Mouse (Mus musculus): ENCODE data around the gene D030056L22Rik. TPM values are rescaled to one million over a fixed set of nuclear protein-coding genes. Genes with fewer than 3 reads are reported as not detected.

D030056L22Rik gene
- total and polyA plus RNA-seq, 3 experiments: 4.7 to 11.1 (median 10.9) TPM

DNA sequence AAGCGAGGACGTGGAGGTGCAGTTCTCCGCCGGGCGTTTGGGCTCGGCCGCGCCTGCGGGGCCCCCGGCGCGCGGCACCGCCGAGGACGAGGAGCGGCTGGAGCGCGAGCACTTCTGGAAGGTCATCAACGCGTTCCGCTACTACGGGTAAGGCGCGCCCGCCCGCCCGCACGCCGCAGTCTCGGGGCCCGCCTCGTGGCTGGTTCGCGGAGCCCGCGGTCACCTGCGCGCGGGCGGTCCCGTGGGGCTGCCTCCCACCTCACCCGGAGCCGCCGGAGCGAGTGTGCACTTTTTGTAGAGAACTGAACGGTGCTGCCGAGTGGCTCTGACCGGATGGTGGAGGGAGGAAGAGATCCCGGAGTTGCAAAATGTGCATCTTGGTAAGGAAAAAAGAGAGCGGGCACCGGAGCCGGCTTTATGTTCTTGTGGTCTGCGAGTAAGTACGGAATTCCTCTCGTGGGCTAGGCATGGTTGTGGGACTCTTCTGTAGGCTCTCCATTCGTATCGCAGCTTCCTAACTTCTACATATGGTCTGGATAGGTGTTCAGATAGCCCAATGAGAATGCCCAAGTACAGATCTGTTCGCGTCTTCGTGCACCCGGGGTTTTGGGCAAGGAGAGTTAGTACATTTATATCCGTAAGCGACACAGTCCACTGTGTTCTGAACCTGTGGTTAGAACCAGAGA is 41.8 kb upstream of the D030056L22Rik start:
- Histone ChIP-seq H3K36me3 (ENCODE audit: control insufficient read depth, insufficient read depth, low read length) (peaks cover 11% of the 10 kb centered on the region), H3K4me1 (ENCODE audit: control insufficient read depth, insufficient read depth, low read length) (peaks cover 1% of the 10 kb centered on the region; the same call in 1 of the 2 replicates), H3K9ac (ENCODE audit: low read depth, low read length) (peak overlapping the region; percentile 73), H3K79me2 (replicated peaks; ENCODE audit: control insufficient read depth, insufficient read depth, low read length) (no peaks in the 10 kb centered on the region; the same call in 1 of the 2 replicates), H3K4me3 (peak overlapping the region; percentile 76), H3K27ac (peak overlapping the region; percentile 79), H3K27me3 (ENCODE audit: control insufficient read depth, insufficient read depth, low read length) (no peaks in the 10 kb centered on the region)
- TF ChIP-seq POLR2A (IDR thresholded peaks at IDR 0.05; ENCODE audit: insufficient read depth, low read depth, low read length): no peak
- TF ChIP-seq CTCF (IDR thresholded peaks at IDR 0.05): no peak
- no peak for TF ChIP-seq EP300 (IDR thresholded peaks at IDR 0.05; ENCODE audit: insufficient read depth, low read depth, low read length)
- intact Hi-C loops (cut with DNase I): loop anchor here (2.0 kb wide), 1 partner anchor 42 kb away; the partner anchor contains the start of gene D030056L22Rik
- peak; percentile 61 to 69 for DNase-seq
- under 1% methylated on average over 64 of the region's 64 CpGs for WGBS

- Histone ChIP-seq H3K36me3 (ENCODE audit: control insufficient read depth, insufficient read depth, low read length) (peaks cover 11% of the 10 kb centered on the region), H3K4me3 (no peak overlapping the region), H3K27me3 (ENCODE audit: control insufficient read depth, insufficient read depth, low read length) (no peaks in the 10 kb centered on the region), H3K9ac (ENCODE audit: low read depth, low read length) (no peak overlapping the region), H3K27ac (no peak overlapping the region), H3K4me1 (ENCODE audit: control insufficient read depth, insufficient read depth, low read length) (peaks cover 1% of the 10 kb centered on the region; the same call in 1 of the 2 replicates), H3K79me2 (replicated peaks; ENCODE audit: control insufficient read depth, insufficient read depth, low read length) (peaks cover 2% of the 10 kb centered on the region; the same call in 1 of the 2 replicates)
- no peak for DNase-seq
- no peak for TF ChIP-seq CTCF (IDR thresholded peaks at IDR 0.05)
- TF ChIP-seq EP300 (IDR thresholded peaks at IDR 0.05; ENCODE audit: insufficient read depth, low read depth, low read length): no peak
- no peak for TF ChIP-seq POLR2A (IDR thresholded peaks at IDR 0.05; ENCODE audit: insufficient read depth, low read depth, low read length)
- intact Hi-C loops (cut with DNase I): no loop called here
- WGBS: 57% methylated on average over 3 of the region's 3 CpGs
Measured at GRCm38 (mm10) chr19:18672498-18672897, 40.5 kb upstream of the D030056L22Rik start.

DNA sequence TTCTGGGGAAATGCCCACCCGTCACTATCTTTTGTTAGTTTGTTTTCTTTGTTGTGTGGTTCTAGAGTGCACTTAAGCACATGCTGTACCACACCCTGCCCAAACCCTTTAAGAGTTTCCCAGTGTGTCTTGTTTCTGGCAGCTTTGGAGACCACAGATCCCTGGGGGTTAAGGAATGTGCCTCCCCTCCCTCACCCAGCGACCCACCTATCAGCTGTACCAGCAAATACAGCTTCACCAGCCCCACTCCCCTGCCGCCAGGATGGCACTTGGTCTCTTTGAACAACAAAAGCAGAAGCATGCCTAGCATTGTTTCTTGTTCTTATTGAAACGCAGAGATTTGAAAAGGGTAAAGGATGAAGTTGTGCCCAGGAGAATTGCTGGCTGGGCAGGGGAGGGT is 39.9 kb upstream of the D030056L22Rik start:
- H3K4me3 ChIP-seq: no peak overlapping the region
- peaks cover 1% of the 10 kb centered on the region; the same call in 1 of the 2 replicates for H3K4me1 ChIP-seq (ENCODE audit: control insufficient read depth, insufficient read depth, low read length)
- TF ChIP-seq EP300 (IDR thresholded peaks at IDR 0.05; ENCODE audit: insufficient read depth, low read depth, low read length) (no peak), CTCF (IDR thresholded peaks at IDR 0.05) (no peak), POLR2A (IDR thresholded peaks at IDR 0.05; ENCODE audit: insufficient read depth, low read depth, low read length) (no peak)
- H3K9ac ChIP-seq (ENCODE audit: low read depth, low read length): no peak overlapping the region
- intact Hi-C loops (cut with DNase I): no loop called here
- peaks cover 2% of the 10 kb centered on the region; the same call in 1 of the 2 replicates for H3K79me2 ChIP-seq (replicated peaks; ENCODE audit: control insufficient read depth, insufficient read depth, low read length)
- no peak for DNase-seq
- H3K27ac ChIP-seq: no peak overlapping the region
- WGBS: 51% methylated on average over 4 of the region's 4 CpGs
- H3K27me3 ChIP-seq (ENCODE audit: control insufficient read depth, insufficient read depth, low read length): no peaks in the 10 kb centered on the region
- peaks cover 11% of the 10 kb centered on the region for H3K36me3 ChIP-seq (ENCODE audit: control insufficient read depth, insufficient read depth, low read length)

DNA sequence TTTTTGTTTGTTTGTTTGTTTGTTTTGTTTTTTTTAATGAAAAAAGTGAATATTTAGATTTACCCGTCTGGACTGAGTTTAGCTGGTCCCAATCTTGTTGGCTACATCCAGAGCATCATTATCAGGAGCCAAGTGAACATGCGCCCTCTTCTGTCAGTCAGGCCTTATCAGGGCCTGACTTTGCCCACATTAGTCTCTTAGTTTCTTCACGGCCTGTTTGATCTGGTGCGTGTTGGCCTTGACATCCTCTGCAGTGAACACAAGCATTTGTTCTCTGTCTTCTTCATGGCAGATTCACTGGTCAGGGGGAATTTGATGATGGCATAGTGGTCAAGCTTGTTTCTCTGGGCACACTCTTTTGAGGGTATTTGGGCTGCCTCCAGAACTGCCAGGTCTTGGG is 30.9 kb upstream of the D030056L22Rik start:
- H3K4me1 ChIP-seq (ENCODE audit: control insufficient read depth, insufficient read depth, low read length): no peaks in the 10 kb centered on the region
- H3K27me3 ChIP-seq (ENCODE audit: control insufficient read depth, insufficient read depth, low read length): no peaks in the 10 kb centered on the region
- no peak overlapping the region for H3K4me3 ChIP-seq
- no peak for TF ChIP-seq POLR2A (IDR thresholded peaks at IDR 0.05; ENCODE audit: insufficient read depth, low read depth, low read length)
- no peak for TF ChIP-seq EP300 (IDR thresholded peaks at IDR 0.05; ENCODE audit: insufficient read depth, low read depth, low read length)
- TF ChIP-seq CTCF (IDR thresholded peaks at IDR 0.05): peak; percentile 28; the same call in 1 of the 2 replicates
- no peaks in the 10 kb centered on the region; the same call in 1 of the 2 replicates for H3K79me2 ChIP-seq (replicated peaks; ENCODE audit: control insufficient read depth, insufficient read depth, low read length)
- DNase-seq: no peak
- intact Hi-C loops (cut with DNase I): no loop called here
- no peak overlapping the region for H3K27ac ChIP-seq
- H3K9ac ChIP-seq (ENCODE audit: low read depth, low read length): no peak overlapping the region
- H3K36me3 ChIP-seq (ENCODE audit: control insufficient read depth, insufficient read depth, low read length): no peaks in the 10 kb centered on the region; the same call in 1 of the 2 replicates
- 41% methylated on average over 4 of the region's 4 CpGs for WGBS

DNA sequence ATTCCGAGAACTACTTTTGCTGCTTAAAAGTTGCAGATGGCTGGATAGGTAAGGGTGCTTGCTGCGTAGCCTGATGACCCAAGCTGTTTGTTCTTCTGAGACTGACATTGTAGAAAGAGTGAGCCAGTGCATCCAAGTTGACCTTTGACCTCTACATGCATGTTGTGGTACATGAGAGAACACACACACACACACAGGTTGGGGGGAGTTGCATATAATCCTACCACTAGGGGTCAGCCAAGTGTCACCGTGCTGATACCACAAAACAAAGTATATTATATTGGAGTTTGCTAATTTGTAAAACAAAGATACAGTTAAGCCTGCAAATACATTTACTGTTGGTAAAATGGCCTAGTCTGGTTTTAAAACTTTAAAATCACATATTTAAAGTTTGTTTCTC is 25.4 kb upstream of the D030056L22Rik start:
- peak in 1 of 2 experiments; percentile 17 for DNase-seq
- TF ChIP-seq POLR2A (IDR thresholded peaks at IDR 0.05; ENCODE audit: insufficient read depth, low read depth, low read length): no peak
- TF ChIP-seq CTCF (IDR thresholded peaks at IDR 0.05): peak; percentile 87
- TF ChIP-seq EP300 (IDR thresholded peaks at IDR 0.05; ENCODE audit: insufficient read depth, low read depth, low read length): no peak
- no peaks in the 10 kb centered on the region for H3K36me3 ChIP-seq (ENCODE audit: control insufficient read depth, insufficient read depth, low read length)
- H3K79me2 ChIP-seq (replicated peaks; ENCODE audit: control insufficient read depth, insufficient read depth, low read length): no peaks in the 10 kb centered on the region
- H3K4me1 ChIP-seq (ENCODE audit: control insufficient read depth, insufficient read depth, low read length): no peaks in the 10 kb centered on the region
- H3K27ac ChIP-seq: no peak overlapping the region
- no peak overlapping the region for H3K4me3 ChIP-seq
- H3K27me3 ChIP-seq (ENCODE audit: control insufficient read depth, insufficient read depth, low read length): no peaks in the 10 kb centered on the region
- H3K9ac ChIP-seq (ENCODE audit: low read depth, low read length): no peak overlapping the region
- WGBS: 74% methylated on average over 3 of the region's 3 CpGs
- intact Hi-C loops (cut with DNase I): loop anchor here (2.0 to 5.0 kb wide), 2 partner anchors 25 to 150 kb away; partner anchors contain the start of gene D030056L22Rik

DNA sequence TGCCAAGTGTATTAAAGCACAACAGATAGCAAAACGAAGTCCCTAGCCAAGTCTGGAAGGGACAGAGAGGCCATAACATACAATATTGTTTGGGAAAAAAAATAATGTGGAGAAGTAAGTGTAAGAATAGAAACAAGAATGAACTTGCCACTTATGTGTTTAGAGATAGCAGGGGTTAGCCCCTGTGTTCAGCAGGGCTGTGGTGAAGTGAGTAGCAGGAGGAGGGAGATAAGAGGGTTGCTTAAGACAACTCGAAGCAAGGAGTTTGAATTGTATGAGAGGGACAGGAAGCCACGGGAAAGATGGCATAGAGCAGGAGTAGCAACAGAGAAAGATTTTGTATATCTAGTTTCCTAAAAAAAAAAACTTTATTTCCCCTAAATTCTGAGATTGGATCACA is 20.8 kb upstream of the D030056L22Rik start:
- H3K36me3 ChIP-seq (ENCODE audit: control insufficient read depth, insufficient read depth, low read length): no peaks in the 10 kb centered on the region
- no peak overlapping the region for H3K9ac ChIP-seq (ENCODE audit: low read depth, low read length)
- no peak overlapping the region for H3K4me3 ChIP-seq
- H3K27me3 ChIP-seq (ENCODE audit: control insufficient read depth, insufficient read depth, low read length): no peaks in the 10 kb centered on the region
- DNase-seq: no peak
- H3K4me1 ChIP-seq (ENCODE audit: control insufficient read depth, insufficient read depth, low read length): no peaks in the 10 kb centered on the region
- TF ChIP-seq EP300 (IDR thresholded peaks at IDR 0.05; ENCODE audit: insufficient read depth, low read depth, low read length): no peak
- no peak for TF ChIP-seq CTCF (IDR thresholded peaks at IDR 0.05)
- no peak for TF ChIP-seq POLR2A (IDR thresholded peaks at IDR 0.05; ENCODE audit: insufficient read depth, low read depth, low read length)
- intact Hi-C loops (cut with DNase I): no loop called here
- no peak overlapping the region for H3K27ac ChIP-seq
- H3K79me2 ChIP-seq (replicated peaks; ENCODE audit: control insufficient read depth, insufficient read depth, low read length): no peaks in the 10 kb centered on the region
- whole genome bisulfite sequencing: 34% methylated on average over 3 of the region's 3 CpGs

Data from heart, adult 2 months (tissue).